Mouse (Mus musculus): Measurements from ENCODE around the gene Anks1b.

DNA sequence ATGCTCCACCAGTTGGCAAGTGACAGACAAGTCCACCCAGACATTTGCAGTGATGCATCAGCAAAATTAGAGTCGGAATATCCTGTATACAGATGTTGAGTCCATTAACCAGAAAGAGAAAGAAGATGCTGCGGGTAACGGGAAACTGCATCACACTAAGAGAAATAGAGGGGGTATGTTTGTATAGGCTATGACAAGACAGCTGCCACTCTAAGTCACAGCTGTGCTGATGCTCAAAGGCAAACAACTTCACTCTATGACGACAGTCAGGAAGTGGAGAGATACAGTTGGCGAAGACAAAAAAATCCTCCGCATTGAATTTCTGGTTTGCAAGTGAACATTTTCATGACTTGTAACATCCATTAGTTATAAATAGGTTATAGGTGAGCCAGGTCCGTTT, 897.7 kb downstream of the Anks1b start:
- TF ChIP-seq CTCF (IDR thresholded peaks at IDR 0.05; ENCODE audit: extremely low read depth, insufficient read length, insufficient replicate concordance, low read depth, low read length): no peak
- TF ChIP-seq POLR2A (IDR thresholded peaks at IDR 0.05; ENCODE audit: low read depth, low read length): no peak

Data from small intestine, adult 2 months (tissue).